Mouse (Mus musculus): ENCODE results near the gene Ppp4r3b.
A peak's percentile ranks its signal among the peaks of the same experiment; 100 is the strongest.

The Ppp4r3b gene

DNA sequence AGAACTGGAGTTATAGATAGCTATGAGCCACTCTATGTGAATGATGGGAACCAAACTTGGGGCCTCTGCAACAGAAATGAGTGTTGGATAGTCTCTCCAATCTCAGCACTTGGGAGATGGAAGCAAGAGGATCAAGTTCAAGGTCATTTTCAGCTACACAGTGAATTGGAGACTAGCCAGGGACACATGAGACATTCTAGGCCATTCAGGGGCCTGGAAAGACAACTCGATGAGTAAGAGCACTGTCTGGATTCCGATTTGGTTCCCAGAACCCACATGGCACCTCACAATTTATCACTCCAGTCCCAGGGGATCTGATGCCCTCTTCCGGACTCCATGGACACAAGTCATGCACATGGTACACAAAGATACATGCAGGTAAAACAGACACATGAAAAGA lies 65.9 kb downstream of the Ppp4r3b start:
- DNase-seq: no peak

GRCm38 (mm10) chr11:29239353-29239752 lies 66.7 kb downstream of the Ppp4r3b start:
- no peak for DNase-seq

- DNase-seq: no peak
Observed at GRCm38 (mm10) chr11:29241961-29242360, 69.3 kb downstream of the Ppp4r3b start.

DNA sequence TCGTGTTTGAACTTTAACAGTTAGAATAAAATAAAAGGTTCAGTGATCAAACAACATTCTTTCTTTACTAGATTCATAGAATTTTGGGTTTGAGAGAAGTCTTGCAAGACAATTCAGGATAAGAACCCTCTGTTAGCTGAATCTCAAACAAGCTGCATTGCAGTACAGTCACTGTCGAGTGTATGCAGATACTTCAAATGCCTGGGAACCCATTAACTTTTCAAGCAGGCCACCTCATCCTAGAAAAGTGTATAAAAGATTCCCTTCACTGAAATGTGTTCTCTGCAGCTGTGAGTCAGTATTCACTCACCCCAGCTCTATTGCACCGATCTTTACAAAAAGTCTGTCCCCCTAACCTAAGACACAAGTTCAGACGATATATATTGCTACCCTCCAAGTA lies 73.3 kb downstream of the Ppp4r3b start:
- no peak for DNase-seq

GRCm38 (mm10) chr11:29246883-29247650 lies 74.4 kb downstream of the Ppp4r3b start, which contains the start of gene Cfap36:
Gene Cfap36 (minus strand): TSS chr11:29247409.
- DNase-seq: peak; percentile 96

- no peak for DNase-seq
Observed at GRCm38 (mm10) chr11:29247725-29248124, 75.0 kb downstream of the Ppp4r3b start.

- DNase-seq: no peak
Observed at GRCm38 (mm10) chr11:29248386-29248785, 75.7 kb downstream of the Ppp4r3b start.

DNA sequence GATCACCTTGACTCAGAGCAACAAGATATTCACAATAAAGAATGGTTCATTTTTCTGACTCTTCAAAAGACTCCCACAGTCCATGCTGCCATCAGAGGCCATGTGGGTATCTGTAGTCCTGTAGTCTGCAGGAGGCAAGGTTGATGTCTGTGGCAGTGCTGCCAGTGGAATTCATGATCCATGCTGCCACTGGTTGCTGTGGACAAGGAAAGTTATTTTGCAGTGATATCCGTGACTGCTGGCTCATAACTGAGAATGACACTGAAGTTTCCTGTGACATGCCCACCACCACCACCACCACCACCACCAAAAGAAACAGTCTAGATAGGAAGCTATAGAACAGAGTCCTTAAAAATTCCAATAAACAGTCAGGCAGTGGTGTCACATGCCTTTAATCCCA lies 82.0 kb downstream of the Ppp4r3b start:
- DNase-seq: no peak

GRCm38 (mm10) chr11:29267824-29268223 lies 95.1 kb downstream of the Ppp4r3b start:
- peak; percentile 66 for DNase-seq
